Mouse (Mus musculus) lung, adult 2 months (tissue): ENCODE data around the gene Slfnl1.

Source experiments
- CTCF ChIP-seq: fragments of 200-500 bp; IDR thresholded peaks from 2 replicates; pipeline ENCODE4 v1.5.1; 2011; ENCODE audit warnings: mild to moderate bottlenecking, low read length, control low read depth; ENCODE audit not compliant: insufficient read depth
- POLR2A ChIP-seq: fragments of 200-500 bp; IDR thresholded peaks from 2 replicates; pipeline ENCODE4 v1.6.1; 2011; ENCODE audit warnings: low read depth, mild to moderate bottlenecking, control low read depth, low read length, borderline replicate concordance; ENCODE audit errors: extremely low read depth

- no peak for TF ChIP-seq CTCF
- no peak for TF ChIP-seq POLR2A
Observed at GRCm38 (mm10) chr4:120571070-120571464, 39.0 kb downstream of the Slfnl1 start.
